Mouse (Mus musculus) cerebellum, adult 2 months (tissue): ENCODE data around the gene Zfand6.

Source experiments
- CTCF ChIP-seq: fragments of 200-500 bp; IDR thresholded peaks from 2 replicates; pipeline ENCODE4 v1.5.1; 2011; ENCODE audit warnings: low read depth, mild to moderate bottlenecking, control low read depth, low read length, moderate library complexity, borderline replicate concordance; ENCODE audit not compliant: insufficient read depth
- POLR2A ChIP-seq: fragments of 200-500 bp; IDR thresholded peaks from 2 replicates; pipeline ENCODE4 v1.6.1; 2011; ENCODE audit warnings: low read length, control low read depth, borderline replicate concordance; ENCODE audit not compliant: insufficient read depth

- TF ChIP-seq POLR2A (no peak), CTCF (no peak)
Observed at GRCm38 (mm10) chr7:84680931-84681330, 8.8 kb downstream of the Zfand6 start.
